Mouse (Mus musculus) heart, embryonic 12.5 days (tissue): ENCODE measurements at regions not wholly inside any gene's neighbourhood (a gene's known extent, or its start where the extent isn't known, plus 50 kb on each side); places are given as distances from the start of the nearest gene placed in this dataset.

ENCODE experiments used
- ATAC-seq: fragments of 200-750 bp; cut with Nextera tagmentation; 2 replicates; pipeline ENCODE4 v1.8.0; 2017; ENCODE audit warnings: moderate TSS enrichment, moderate library complexity; ENCODE audit not compliant: insufficient number of reproducible peaks, low FRiP score
- H3K27ac ChIP-seq: fragments of 300-500 bp; sonication (generic); 2 replicates; pipeline ENCODE4 v1.5.1; 2016; ENCODE audit warnings: mild to moderate bottlenecking, moderate library complexity; ENCODE audit not compliant: poor library complexity, severe bottlenecking
- H3K27me3 ChIP-seq: fragments of 300-500 bp; sonication (generic); replicated peaks from 2 replicates; pipeline ENCODE4 v1.6.1; 2016; ENCODE audit warnings: mild to moderate bottlenecking, moderate library complexity
- H3K36me3 ChIP-seq: fragments of 300-500 bp; sonication (generic); 2 replicates; pipeline ENCODE4 v1.6.1; 2016; ENCODE audit warnings: mild to moderate bottlenecking, moderate library complexity
- H3K4me1 ChIP-seq: fragments of 300-500 bp; sonication (generic); replicated peaks from 2 replicates; pipeline ENCODE4 v1.6.1; 2016; ENCODE audit warnings: mild to moderate bottlenecking
- H3K4me2 ChIP-seq: fragments of 300-500 bp; sonication (generic); 2 replicates; pipeline ENCODE4 v1.6.1; 2016; ENCODE audit warnings: mild to moderate bottlenecking, moderate library complexity
- H3K4me3 ChIP-seq: fragments of 300-500 bp; sonication (generic); 2 replicates; pipeline ENCODE4 v1.5.1; 2016; ENCODE audit warnings: mild to moderate bottlenecking
- H3K9ac ChIP-seq: fragments of 300-500 bp; sonication (generic); 2 replicates; pipeline ENCODE4 v1.6.1; 2016; ENCODE audit warnings: mild to moderate bottlenecking, moderate library complexity
- H3K9me3 ChIP-seq: fragments of 300-500 bp; sonication (generic); replicated peaks from 2 replicates; pipeline ENCODE4 v1.6.1; 2016; ENCODE audit warnings: mild to moderate bottlenecking, moderate library complexity
- WGBS: fragments of 180-500 bp; shearing (Covaris S2); methylation state at CpG from one replicate; pipeline ENCODE4 v1.1.7; 2016; 5-methylcytosine and 5-hydroxymethylcytosine counted together

DNA sequence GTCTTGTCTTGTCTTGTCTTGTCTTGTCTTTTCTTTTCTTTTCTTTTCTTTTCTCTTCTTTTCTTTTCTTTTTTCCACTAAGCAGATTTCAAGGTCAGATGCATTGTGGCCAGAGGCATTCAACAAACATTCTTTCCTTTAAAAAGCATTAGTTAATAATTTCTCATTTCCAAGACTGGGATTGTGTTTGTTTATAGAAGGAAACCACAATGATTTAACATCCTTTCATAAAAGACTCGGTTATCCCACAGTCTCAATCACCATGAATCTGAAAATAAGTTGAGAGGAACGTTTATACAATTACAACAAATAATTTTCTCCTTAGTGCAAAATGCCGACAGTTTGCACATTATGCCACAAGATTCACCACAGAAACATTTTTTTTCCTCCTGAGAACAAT, 766.7 kb downstream of the Sorcs1 start:
- no peaks in the 10 kb centered on the region for H3K27me3 ChIP-seq
- 63% methylated on average over 3 of the region's 3 CpGs for WGBS

DNA sequence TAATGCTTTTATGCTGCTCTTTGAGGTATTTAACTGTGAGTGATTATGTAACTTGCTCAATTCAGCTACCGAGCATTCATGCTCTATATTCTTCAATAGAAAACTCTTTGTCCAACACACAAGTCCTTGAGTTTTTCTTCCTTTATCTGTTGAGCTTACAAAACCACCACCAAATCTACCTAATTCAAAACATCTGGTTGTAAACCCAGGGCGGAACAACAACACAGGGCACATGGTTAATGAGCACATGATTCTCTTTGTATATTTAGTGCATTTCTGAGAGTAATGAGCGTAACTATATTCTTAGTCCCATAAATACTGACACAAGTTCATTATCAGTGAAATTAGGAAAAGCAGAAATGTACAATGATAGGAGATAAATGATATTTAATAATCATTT, 798.2 kb downstream of the Sorcs1 start:
- no peaks in the 10 kb centered on the region for H3K27me3 ChIP-seq
- no peaks in the 10 kb centered on the region for H3K9me3 ChIP-seq
- WGBS = 78% methylated on average over 3 of the region's 3 CpGs
- no peak overlapping the region for H3K27ac ChIP-seq
- H3K4me3 ChIP-seq = no peak overlapping the region
- H3K4me2 ChIP-seq = no peak overlapping the region
- peaks cover 3% of the 10 kb centered on the region; the same call in 1 of the 2 replicates for H3K4me1 ChIP-seq
- H3K36me3 ChIP-seq = no peaks in the 10 kb centered on the region
- no peak overlapping the region for H3K9ac ChIP-seq
- no peak for ATAC-seq

More for the DNA sequence above, 766.7 kb downstream of the Sorcs1 start:
- Histone ChIP-seq H3K9me3 (no peaks in the 10 kb centered on the region), H3K9ac (no peak overlapping the region), H3K4me3 (no peak overlapping the region), H3K27ac (no peak overlapping the region), H3K4me2 (no peak overlapping the region), H3K36me3 (no peaks in the 10 kb centered on the region), H3K4me1 (no peaks in the 10 kb centered on the region)
- ATAC-seq = no peak

DNA sequence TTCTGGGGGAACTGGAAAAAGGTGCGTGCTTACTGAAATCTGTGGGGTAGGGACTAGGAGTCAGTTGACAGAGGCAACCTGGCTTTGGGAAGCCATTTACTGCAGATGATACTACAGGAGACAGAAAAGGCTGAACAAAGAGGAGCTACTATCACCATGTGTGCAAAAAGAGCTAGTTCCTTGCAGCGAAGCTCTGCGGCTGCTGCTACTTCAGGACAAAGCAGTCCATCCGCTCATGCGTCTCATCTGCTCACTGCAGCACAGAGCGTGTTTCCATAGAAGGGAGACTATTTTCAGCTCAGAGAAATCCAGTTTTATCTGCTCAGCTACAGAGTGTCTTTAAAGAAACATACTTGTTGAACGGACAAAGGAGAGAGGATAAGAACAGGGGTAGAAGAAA, 817.7 kb downstream of the Sorcs1 start:
- H3K9me3 ChIP-seq = no peaks in the 10 kb centered on the region
- H3K9ac ChIP-seq = no peak overlapping the region; the same call in 1 of the 2 replicates
- H3K4me3 ChIP-seq = peak overlapping the region; percentile 3; the same call in 1 of the 2 replicates
- no peak overlapping the region for H3K27ac ChIP-seq
- H3K4me1 ChIP-seq = peaks cover 5% of the 10 kb centered on the region; the same call in 1 of the 2 replicates
- no peaks in the 10 kb centered on the region for H3K36me3 ChIP-seq
- ATAC-seq = no peak
- H3K27me3 ChIP-seq = no peaks in the 10 kb centered on the region
- peak overlapping the region; percentile 55 for H3K4me2 ChIP-seq
- 41% methylated on average over 7 of the region's 7 CpGs for WGBS

DNA sequence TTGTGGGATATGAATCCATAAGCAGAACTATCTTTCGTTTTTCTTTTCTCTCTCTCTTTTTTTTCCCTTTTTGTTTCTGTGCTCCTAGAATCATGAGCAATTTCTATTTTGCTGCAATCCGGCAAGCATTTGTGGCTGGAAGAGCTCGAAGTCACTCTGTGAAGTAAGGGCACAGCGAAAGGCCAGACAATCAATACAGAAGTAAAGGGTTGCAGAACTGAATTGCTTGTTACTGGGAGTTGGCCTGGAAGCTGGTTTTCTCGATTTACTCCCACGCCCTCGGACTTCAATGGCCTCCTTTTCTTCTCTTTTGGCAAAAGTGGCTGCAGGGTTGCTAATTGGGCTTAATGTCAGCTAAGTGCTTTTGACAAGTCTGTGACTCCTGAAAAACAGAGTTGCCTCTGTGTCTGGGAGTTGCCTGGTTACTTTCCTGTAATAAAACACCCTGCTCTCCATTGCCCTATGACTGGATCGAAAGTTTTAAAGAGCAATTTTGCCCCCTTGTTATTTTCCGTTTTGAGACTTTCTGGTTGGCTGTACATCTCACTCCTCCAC, 822.9 kb downstream of the Sorcs1 start:
- H3K4me2 ChIP-seq = no peak overlapping the region
- H3K36me3 ChIP-seq = no peaks in the 10 kb centered on the region
- peaks cover under 1% of the 10 kb centered on the region; the same call in 1 of the 2 replicates for H3K4me1 ChIP-seq
- no peak overlapping the region for H3K27ac ChIP-seq
- WGBS = 64% methylated on average over 9 of the region's 9 CpGs
- no peak overlapping the region for H3K4me3 ChIP-seq
- H3K9ac ChIP-seq = no peak overlapping the region
- H3K9me3 ChIP-seq = no peaks in the 10 kb centered on the region
- ATAC-seq = no peak
- H3K27me3 ChIP-seq = no peaks in the 10 kb centered on the region

DNA sequence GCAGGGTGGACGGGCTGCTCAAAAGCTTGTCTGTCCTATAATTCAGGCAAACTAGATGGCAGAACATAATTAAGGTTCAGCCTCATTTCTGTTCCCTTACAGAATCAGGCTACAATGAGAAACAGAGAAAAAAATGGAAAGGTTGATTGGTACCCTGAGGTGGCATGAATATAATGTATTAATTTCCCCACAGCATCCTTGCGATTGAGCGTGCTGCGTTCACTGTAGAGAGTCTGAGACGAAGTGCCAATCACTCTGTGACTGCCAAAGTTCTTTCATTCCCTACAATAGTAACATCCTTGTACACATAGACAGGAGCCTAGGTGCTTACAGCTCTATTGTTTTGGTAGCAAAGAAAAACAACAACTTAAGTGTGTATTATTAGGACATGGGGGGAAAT, 836.5 kb downstream of the Sorcs1 start:
- ATAC-seq = no peak
- 80% methylated on average over 5 of the region's 5 CpGs for WGBS

DNA sequence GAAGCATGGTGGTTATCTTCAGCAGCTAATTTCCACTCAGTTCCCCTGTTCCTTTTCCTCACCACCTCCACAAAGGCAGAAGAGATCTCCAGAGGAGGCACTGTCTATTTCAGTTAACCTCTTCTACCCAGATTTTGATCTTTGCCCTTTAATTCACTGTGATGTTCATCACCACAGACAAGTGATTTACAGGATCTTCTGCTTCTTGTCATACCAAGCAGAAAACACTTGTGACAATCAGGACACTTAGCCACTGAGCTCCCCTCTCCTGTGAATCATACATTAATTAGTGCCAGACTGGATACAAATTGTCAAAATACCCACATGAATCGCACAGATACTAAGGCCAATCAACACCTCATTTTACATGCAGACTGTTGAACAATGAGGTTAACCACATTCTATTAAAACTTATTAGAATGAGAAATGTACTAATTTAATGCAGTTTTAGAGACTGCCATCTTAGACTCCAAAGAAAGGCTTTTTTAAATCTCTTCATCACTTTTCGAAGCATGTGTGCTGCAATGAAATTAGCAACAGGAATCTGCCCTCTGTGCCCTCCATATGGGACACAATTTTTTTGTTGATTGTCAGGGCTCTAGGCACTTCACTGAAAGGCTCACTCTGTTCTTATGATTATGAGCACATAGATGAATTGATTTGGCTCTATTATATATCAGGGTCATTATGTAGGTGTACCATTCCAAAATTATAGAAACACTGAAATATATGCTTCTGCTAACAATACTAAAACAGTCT, 839.1 kb downstream of the Sorcs1 start:
- no peaks in the 10 kb centered on the region for H3K9me3 ChIP-seq
- no peak overlapping the region for H3K9ac ChIP-seq
- no peaks in the 10 kb centered on the region for H3K36me3 ChIP-seq
- WGBS = 83% methylated on average over 2 of the region's 2 CpGs
- H3K27ac ChIP-seq = no peak overlapping the region
- no peak overlapping the region for H3K4me2 ChIP-seq
- ATAC-seq = no peak
- no peaks in the 10 kb centered on the region for H3K4me1 ChIP-seq
- no peaks in the 10 kb centered on the region for H3K27me3 ChIP-seq
- no peak overlapping the region for H3K4me3 ChIP-seq

More for the DNA sequence above, 836.5 kb downstream of the Sorcs1 start:
- Histone ChIP-seq H3K27ac (no peak overlapping the region), H3K4me3 (no peak overlapping the region), H3K27me3 (no peaks in the 10 kb centered on the region), H3K4me1 (no peaks in the 10 kb centered on the region), H3K36me3 (no peaks in the 10 kb centered on the region), H3K4me2 (no peak overlapping the region), H3K9ac (no peak overlapping the region), H3K9me3 (0 out of 2 replicates have a peak, but pooled peaks cover 6% of the 10 kb centered on the region)

DNA sequence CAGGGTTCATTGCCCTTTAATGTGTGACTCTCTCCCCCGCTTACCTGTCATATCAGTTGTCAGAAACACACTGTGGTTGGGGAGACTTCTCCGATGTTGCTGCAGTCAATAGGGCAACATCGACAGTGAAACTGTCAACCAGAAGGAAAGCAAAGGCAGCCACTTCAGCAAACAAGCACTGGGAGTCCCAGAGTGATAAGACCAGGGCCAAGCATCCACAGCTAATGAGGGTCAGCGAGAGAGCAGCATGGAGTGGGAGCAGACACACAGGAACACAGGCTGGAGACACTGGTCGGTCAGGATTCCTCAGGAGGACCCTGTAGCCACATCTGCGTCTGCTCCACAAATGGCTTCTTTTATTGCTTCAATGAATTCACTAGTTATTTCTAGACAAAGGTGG, 847.5 kb downstream of the Sorcs1 start:
- Histone ChIP-seq H3K4me1 (0 out of 2 replicates have a peak, but pooled peaks cover 5% of the 10 kb centered on the region), H3K4me3 (no peak overlapping the region), H3K9ac (no peak overlapping the region), H3K4me2 (peak overlapping the region; percentile 39), H3K9me3 (no peaks in the 10 kb centered on the region), H3K27me3 (no peaks in the 10 kb centered on the region), H3K27ac (no peak overlapping the region), H3K36me3 (no peaks in the 10 kb centered on the region)
- peak; percentile 45 for ATAC-seq
- WGBS = 18% methylated on average over 6 of the region's 6 CpGs

DNA sequence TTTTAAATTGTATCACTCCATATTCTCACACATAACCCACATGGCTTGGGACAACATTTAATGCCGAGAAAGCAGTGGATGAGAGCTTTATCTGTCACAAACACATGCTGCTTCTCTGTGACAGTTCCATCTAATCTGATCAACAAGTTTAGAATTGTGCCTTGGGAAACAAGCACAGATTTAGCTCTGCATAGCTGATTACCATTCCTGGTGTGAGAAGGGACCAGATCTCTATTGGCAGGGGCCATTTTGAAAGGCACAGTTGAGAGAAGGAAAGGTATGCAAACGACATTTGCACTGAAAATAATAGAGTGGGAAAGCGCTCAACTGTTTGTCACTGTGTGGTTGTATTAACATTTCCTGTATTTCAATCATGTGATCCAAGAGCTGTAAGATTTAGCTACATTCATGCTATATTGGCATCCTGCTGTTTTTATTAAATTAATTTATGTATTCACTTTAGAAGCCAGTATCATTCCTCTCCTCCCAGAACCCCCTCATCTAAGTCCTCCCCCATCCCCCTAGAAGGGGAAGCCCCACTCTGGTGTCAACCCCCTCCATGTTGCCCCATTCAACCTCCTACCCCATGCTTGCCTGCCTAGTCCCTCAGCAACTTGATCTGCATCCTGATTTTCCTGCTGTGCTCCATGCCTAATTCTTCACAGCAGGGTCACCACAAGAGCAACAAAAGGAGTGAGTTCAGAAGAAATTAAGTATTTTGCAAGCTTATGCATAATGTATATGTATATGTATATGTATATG, 872.6 kb downstream of the Sorcs1 start:
- no peaks in the 10 kb centered on the region for H3K27me3 ChIP-seq
- H3K27ac ChIP-seq = no peak overlapping the region
- H3K9me3 ChIP-seq = no peaks in the 10 kb centered on the region
- no peak overlapping the region for H3K9ac ChIP-seq
- no peak overlapping the region for H3K4me3 ChIP-seq
- no peaks in the 10 kb centered on the region for H3K36me3 ChIP-seq
- WGBS = 42% methylated on average over 3 of the region's 3 CpGs
- H3K4me2 ChIP-seq = no peak overlapping the region
- ATAC-seq = no peak
- H3K4me1 ChIP-seq = no peaks in the 10 kb centered on the region
